Mouse (Mus musculus) brain, adult 10 weeks (tissue): ENCODE measurements around the gene Olfr1156. TPM values are rescaled to one million over a fixed set of nuclear protein-coding genes. Genes with fewer than 3 reads are reported as not detected.

ENCODE experiments used
- polyA plus RNA-seq: library from polyadenylated mRNA; stranded (reverse); fragments of 350-450 nt; fragmentation: Illumina TruSeq; extraction: RNeasy Lipid Tissue Mini Kit (QIAGEN cat#74804); gene quantifications from one replicate; pipeline ENCODE4 v1.2.3, GENCODE M21; 2015; ENCODE audit warnings: low read depth, low replicate concordance

The Olfr1156 gene
- polyA plus RNA-seq, result not detected

GRCm38 (mm10) chr2:87953000-87953399 lies at the start of gene Olfr1156:
Gene Olfr1156 (minus strand): TSS chr2:87953100.

GRCm38 (mm10) chr2:87989813-87990212 lies 36.9 kb upstream of the Olfr1156 start, which contains the start of gene Olfr1158:
Gene Olfr1158 (plus strand): TSS chr2:87990113.

GRCm38 (mm10) chr2:87974563-87974962 lies 21.7 kb upstream of the Olfr1156 start, which contains the start of gene Olfr74:
Gene Olfr74 (minus strand): TSS chr2:87974663.

GRCm38 (mm10) chr2:87968199-87968598 lies 15.3 kb upstream of the Olfr1156 start, which contains the start of gene Olfr1157:
Gene Olfr1157 (minus strand): TSS chr2:87968299.

GRCm38 (mm10) chr2:87945037-87945436 lies 7.9 kb downstream of the Olfr1156 start, which contains the start of gene Olfr1155:
Gene Olfr1155 (minus strand): TSS chr2:87945137.

GRCm38 (mm10) chr2:87905066-87905465 lies 47.8 kb downstream of the Olfr1156 start, which contains the start of gene Olfr1154:
Gene Olfr1154 (minus strand): TSS chr2:87905166.

Other genes with a start within 250 kb of the Olfr1156 start
- gene Olfr1137, start 239.9 kb downstream of the Olfr1156 start, polyA plus RNA-seq, result not detected
- gene Olfr1138, start 213.1 kb downstream of the Olfr1156 start, polyA plus RNA-seq, result not detected
- gene Olfr1140, start 209.3 kb downstream of the Olfr1156 start, polyA plus RNA-seq, result not detected
- gene Olfr1141, start 199.1 kb downstream of the Olfr1156 start, polyA plus RNA-seq, result not detected
- gene Olfr152, start 173.6 kb downstream of the Olfr1156 start, polyA plus RNA-seq, result not detected
- gene Olfr1143, start 152.5 kb downstream of the Olfr1156 start, polyA plus RNA-seq, result not detected
- gene Olfr1145, start 143.3 kb downstream of the Olfr1156 start, polyA plus RNA-seq, result not detected
- gene Olfr1148, start 122.6 kb downstream of the Olfr1156 start, polyA plus RNA-seq, result not detected
- not detected for gene Olfr1150-ps1, start 109.1 kb downstream of the Olfr1156 start, polyA plus RNA-seq
- gene Olfr1151, start 97.2 kb downstream of the Olfr1156 start, polyA plus RNA-seq, result not detected
- gene Olfr1152, start 86.6 kb downstream of the Olfr1156 start, polyA plus RNA-seq, result not detected
- not detected for gene Olfr1153, start 58.1 kb downstream of the Olfr1156 start, polyA plus RNA-seq
- not detected for gene Olfr1154, start 47.9 kb downstream of the Olfr1156 start, polyA plus RNA-seq
- not detected for gene Olfr1155, start 8.0 kb downstream of the Olfr1156 start, polyA plus RNA-seq
- not detected for gene Olfr1157, start 15.2 kb upstream of the Olfr1156 start, polyA plus RNA-seq
- gene Olfr74, start 21.6 kb upstream of the Olfr1156 start, polyA plus RNA-seq, result not detected
- not detected for gene Olfr1158, start 37.0 kb upstream of the Olfr1156 start, polyA plus RNA-seq
- gene Olfr1160, start 55.2 kb upstream of the Olfr1156 start, polyA plus RNA-seq, result not detected
- gene Olfr1161, start 69.7 kb upstream of the Olfr1156 start, polyA plus RNA-seq, result not detected
- not detected for gene Olfr73, start 84.6 kb upstream of the Olfr1156 start, polyA plus RNA-seq
- not detected for gene Olfr1162, start 98.0 kb upstream of the Olfr1156 start, polyA plus RNA-seq
- not detected for gene Olfr1163, start 118.7 kb upstream of the Olfr1156 start, polyA plus RNA-seq
- not detected for gene Olfr1164, start 140.9 kb upstream of the Olfr1156 start, polyA plus RNA-seq
- gene Olfr1166, start 175.2 kb upstream of the Olfr1156 start, polyA plus RNA-seq, result not detected
- gene Olfr1167, start 202.1 kb upstream of the Olfr1156 start, polyA plus RNA-seq, result not detected
- not detected for gene Olfr1168, start 228.8 kb upstream of the Olfr1156 start, polyA plus RNA-seq